ENCODE assay signal across 10 mouse cellular contexts in the genomic region with DNA sequence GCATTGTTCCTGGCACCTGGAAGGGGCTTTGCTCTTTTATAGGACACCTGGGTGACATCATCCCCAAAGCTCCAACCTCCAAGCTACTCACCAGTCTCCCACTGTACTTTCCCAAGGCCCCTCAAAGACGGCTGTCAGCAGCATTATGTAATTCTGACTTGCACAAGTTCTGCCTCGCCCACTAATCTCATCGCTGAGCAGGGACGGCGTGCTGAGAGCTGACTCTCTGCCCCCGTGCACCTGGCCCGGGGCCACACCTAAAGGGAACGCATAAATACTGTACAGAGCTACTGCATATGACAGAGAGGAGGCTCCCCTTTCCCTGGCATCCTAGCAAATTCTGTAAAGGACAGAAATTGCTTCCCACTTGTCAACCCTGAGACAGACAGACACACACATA. TPM values are rescaled to one million over a fixed set of nuclear protein-coding genes. Genes with fewer than 3 reads are reported as not detected.
DNase-seq lines count a peak whose midpoint lies in the region; ATAC-seq and TF ChIP-seq lines count a peak whose summit lies in the region.
"Had no signal": no experiment of that assay in that cellular context is flagged by ENCODE, and none has a peak within 500 bp of the region (broad histone marks: within the 10 kb centered on the region; RNA-seq: fewer than 3 reads in every experiment).

No protein-coding gene starts in this region.

- no peak overlapping the region for H3K4me3 ChIP-seq in hindbrain, embryonic 14.5 days (replicated peaks; ENCODE audit: low read length)
- no peak overlapping the region for H3K4me3 ChIP-seq in hindbrain, embryonic 10.5 days
- no peak overlapping the region for H3K4me3 ChIP-seq in thymus, adult 2 months (ENCODE audit: control insufficient read depth, insufficient read depth, low read length)
- H3K4me3 ChIP-seq in midbrain, embryonic 16.5 days (ENCODE audit: low read depth, low read length) = no peak overlapping the region

- TF ChIP-seq CTCF in thymus, adult 2 months (IDR thresholded peaks at IDR 0.05; ENCODE audit: borderline replicate concordance, control insufficient read depth, extremely low read depth, insufficient read depth, low read length, poor library complexity) = no peak

- no peak for DNase-seq in hindbrain, embryonic 14.5 days (ENCODE audit: low spot score)
- DNase-seq in hindbrain, embryonic 10.5 days (ENCODE audit: low spot score) = no peak
- peak; percentile 3 for DNase-seq in 3134 (ENCODE audit: extremely low read depth, insufficient read length, low spot score)
- DNase-seq in cerebellum, postnatal 14 days = peak; percentile 42 to 53
- peak; percentile 55 to 89 for DNase-seq in left cerebral cortex, postnatal 25 days (ENCODE audit: low spot score in 2 of 2)
- no peak for DNase-seq in retina, postnatal 1 day
- DNase-seq in thymus, adult 2 months = no peak
- DNase-seq: gastrocnemius, postnatal 25 days had no signal

- no peaks in the 10 kb centered on the region for H3K9me3 ChIP-seq in hindbrain, embryonic 14.5 days (ENCODE audit: control insufficient read depth, low read length)
- no peaks in the 10 kb centered on the region for H3K9me3 ChIP-seq in hindbrain, embryonic 10.5 days
- no peaks in the 10 kb centered on the region for H3K9me3 ChIP-seq in midbrain, embryonic 16.5 days (replicated peaks; ENCODE audit: control insufficient read depth, low read length, poor library complexity, severe bottlenecking)

- peaks cover 35% of the 10 kb centered on the region for H3K4me1 ChIP-seq in hindbrain, embryonic 14.5 days (replicated peaks; ENCODE audit: control insufficient read depth, insufficient read depth, low read length)
- H3K4me1 ChIP-seq in hindbrain, embryonic 10.5 days (replicated peaks) = peaks cover 66% of the 10 kb centered on the region
- peaks cover 16% of the 10 kb centered on the region for H3K4me1 ChIP-seq in thymus, adult 2 months (replicated peaks; ENCODE audit: control insufficient read depth, insufficient read depth, low read length)
- H3K4me1 ChIP-seq in midbrain, embryonic 16.5 days (ENCODE audit: control insufficient read depth, insufficient read depth, low read length) = peaks cover 9% of the 10 kb centered on the region; the same call in 1 of the 2 replicates

- no peak overlapping the region for H3K27ac ChIP-seq in hindbrain, embryonic 14.5 days
- H3K27ac ChIP-seq in hindbrain, embryonic 10.5 days = no peak overlapping the region
- H3K27ac ChIP-seq in thymus, adult 2 months (ENCODE audit: control insufficient read depth, insufficient read depth, low read length) = no peak overlapping the region
- H3K27ac ChIP-seq in midbrain, embryonic 16.5 days (ENCODE audit: low read length) = no peak overlapping the region
- H3K27ac ChIP-seq: kidney, postnatal 0 days had no signal

- intact Hi-C loops in left cerebral cortex, postnatal 25 days (cut with DNase I) = loop anchor here (2.0 to 10.0 kb wide), 2 partner anchors 60 to 418 kb away; no protein-coding TSS in a partner anchor

- TF ChIP-seq POLR2A in thymus, adult 2 months (IDR thresholded peaks at IDR 0.05; ENCODE audit: control insufficient read depth, extremely low read depth, insufficient read depth, low read length, poor library complexity) = no peak

- no peaks in the 10 kb centered on the region for H3K27me3 ChIP-seq in hindbrain, embryonic 14.5 days (ENCODE audit: control insufficient read depth, insufficient read depth, low read length)
- peaks cover 12% of the 10 kb centered on the region for H3K27me3 ChIP-seq in hindbrain, embryonic 10.5 days (ENCODE audit: insufficient read depth, poor library complexity, severe bottlenecking)
- H3K27me3 ChIP-seq in thymus, adult 2 months (ENCODE audit: control insufficient read depth, insufficient read depth, low read length) = no peaks in the 10 kb centered on the region
- no peaks in the 10 kb centered on the region for H3K27me3 ChIP-seq in midbrain, embryonic 16.5 days (ENCODE audit: control insufficient read depth, insufficient read depth, low read depth, low read length)

- no peak for ATAC-seq in hindbrain, embryonic 14.5 days (ENCODE audit: low FRiP score)
- ATAC-seq in midbrain, embryonic 16.5 days = no peak

- H3K9ac ChIP-seq in hindbrain, embryonic 14.5 days = no peak overlapping the region
- no peak overlapping the region for H3K9ac ChIP-seq in midbrain, embryonic 16.5 days (ENCODE audit: low read depth, low read length)

- H3K36me3 ChIP-seq in hindbrain, embryonic 14.5 days (replicated peaks; ENCODE audit: control insufficient read depth, insufficient read depth) = no peaks in the 10 kb centered on the region
- no peaks in the 10 kb centered on the region for H3K36me3 ChIP-seq in hindbrain, embryonic 10.5 days
- H3K36me3 ChIP-seq in thymus, adult 2 months (ENCODE audit: control insufficient read depth, insufficient read depth, low read length) = no peaks in the 10 kb centered on the region
- no peaks in the 10 kb centered on the region for H3K36me3 ChIP-seq in midbrain, embryonic 16.5 days (ENCODE audit: control insufficient read depth, insufficient read depth, low read length)

- 66% methylated on average over 8 of the region's 8 CpGs for WGBS in hindbrain, embryonic 14.5 days
- 90% methylated on average over 8 of the region's 8 CpGs for WGBS in hindbrain, embryonic 10.5 days
- WGBS in thymus, adult 2 months = 64% methylated on average over 8 of the region's 8 CpGs
- 67% methylated on average over 8 of the region's 8 CpGs for WGBS in midbrain, embryonic 16.5 days

- H3K4me2 ChIP-seq in hindbrain, embryonic 14.5 days (replicated peaks) = peak overlapping the region; percentile 98
- H3K4me2 ChIP-seq in midbrain, embryonic 16.5 days (ENCODE audit: low read length) = no peak overlapping the region

RNA-seq across cellular contexts. Expression of a gene that starts 4.6 kb away (rescaled TPM):
- 16.3 and 17.1 TPM in 2 replicates for polyA plus RNA-seq in hindbrain, embryonic 14.5 days (2014; fragmentation: Nextera tagmentation; extraction: Ambion mirVana)
- 22.0 and 25.9 TPM in 2 replicates for polyA plus RNA-seq in hindbrain, embryonic 10.5 days (2016; fragmentation: Nextera tagmentation; extraction: Ambion mirVana)
- total RNA-seq in left cerebral cortex, postnatal 25 days (2021) = 10 to 100 TPM; 35.1 to 39.4 TPM
- 7.4 and 8.9 TPM in 2 replicates for polyA plus RNA-seq in thymus, adult 2 months (2012; rRNA removed)
- 11.6 and 12.6 TPM in 2 replicates for polyA plus RNA-seq in midbrain, embryonic 16.5 days (2015; fragmentation: Nextera tagmentation; extraction: Ambion mirVana)

Comparison
In these comparisons a context has a peak if more than half of its experiments do, and no peak if none do; other contexts are left out.
1. DNase-seq: peak in 3134 (single experiment), cerebellum, postnatal 14 days (2 of 2) and left cerebral cortex, postnatal 25 days (2 of 2); none in hindbrain, embryonic 14.5 days (single experiment), hindbrain, embryonic 10.5 days (single experiment), retina, postnatal 1 day (single experiment) and thymus, adult 2 months (single experiment).